Mouse (Mus musculus) forebrain, embryonic 16.5 days (tissue): ENCODE measurements around the gene Gsdmc3. TPM values are rescaled to one million over a fixed set of nuclear protein-coding genes. Genes with fewer than 3 reads are reported as not detected.
"Not testable (repeated sequence)": the region's sequence is repeated elsewhere in the genome, so short reads cannot be mapped to it uniquely, and the experiment has no call there.

Source experiments
- ATAC-seq: fragments of 200-750 bp; cut with Nextera tagmentation; 2 replicates; pipeline ENCODE4 v1.8.0; 2017; ENCODE audit warnings: mild to moderate bottlenecking, moderate library complexity
- H3K27ac ChIP-seq: fragments of 300-500 bp; sonication (generic); 2 replicates; pipeline ENCODE4 v1.5.1; 2014; ENCODE audit warnings: low read length, control low read depth
- H3K27me3 ChIP-seq: fragments of 300-500 bp; sonication (generic); replicated peaks from 2 replicates; pipeline ENCODE4 v1.6.1; 2014; ENCODE audit warnings: low read length; ENCODE audit not compliant: control insufficient read depth, insufficient read depth
- H3K36me3 ChIP-seq: fragments of 300-500 bp; sonication (generic); 2 replicates; pipeline ENCODE4 v1.6.1; 2014; ENCODE audit not compliant: control insufficient read depth, insufficient read depth
- H3K4me1 ChIP-seq: fragments of 300-500 bp; sonication (generic); replicated peaks from 2 replicates; pipeline ENCODE4 v1.6.1; 2014; ENCODE audit warnings: low read length; ENCODE audit not compliant: control insufficient read depth, insufficient read depth
- H3K4me2 ChIP-seq: fragments of 300-500 bp; sonication (generic); 2 replicates; pipeline ENCODE4 v1.6.1; 2014; ENCODE audit warnings: mild to moderate bottlenecking, low read length, control low read depth
- H3K4me3 ChIP-seq: fragments of 300-500 bp; sonication (generic); replicated peaks from 2 replicates; pipeline ENCODE4 v1.5.1; 2014; ENCODE audit warnings: mild to moderate bottlenecking, low read length, control low read depth
- H3K9ac ChIP-seq: fragments of 300-500 bp; sonication (generic); replicated peaks from 2 replicates; pipeline ENCODE4 v1.6.1; 2014; ENCODE audit warnings: low read depth, low read length, control low read depth
- H3K9me3 ChIP-seq: fragments of 300-500 bp; sonication (generic); 2 replicates; pipeline ENCODE4 v1.6.1; 2016; ENCODE audit warnings: low read length; ENCODE audit not compliant: control insufficient read depth
- WGBS: fragments of 180-500 bp; shearing (Covaris S2); extraction: QIAGEN DNeasy Blood & Tissue Kit; methylation state at CpG from one replicate; pipeline ENCODE4 v1.1.7; 2014; 5-methylcytosine and 5-hydroxymethylcytosine counted together
- polyA plus RNA-seq: library from polyadenylated mRNA; unstranded; fragments of >200 nt; fragmentation: Nextera tagmentation; extraction: Ambion mirVana; gene quantifications from 2 replicates; pipeline ENCODE4 v1.2.1, GENCODE M21; 2015

Gsdmc3 gene
- polyA plus RNA-seq, result not detected in 2 replicates

- H3K4me3 ChIP-seq, H3K9ac ChIP-seq, ATAC-seq, H3K27me3 ChIP-seq, H3K36me3 ChIP-seq, H3K9me3 ChIP-seq, H3K4me2 ChIP-seq, H3K27ac ChIP-seq, H3K4me1 ChIP-seq: not testable (repeated sequence)
- 89% methylated on average over 1 of the region's 3 CpGs for WGBS
Measured at GRCm38 (mm10) chr15:63878458-63878857, at the start of gene Gsdmc3. TSS of gene Gsdmc3 (minus strand) at chr15:63878558.

GRCm38 (mm10) chr15:63926201-63926600, 47.8 kb upstream of the Gsdmc3 start:
- Histone ChIP-seq H3K36me3 (peaks cover 6% of the 10 kb centered on the region; the same call in 1 of the 2 replicates), H3K4me2 (no peak overlapping the region), H3K4me1 (no peaks in the 10 kb centered on the region), H3K4me3 (no peak overlapping the region), H3K27ac (no peak overlapping the region), H3K9ac (no peak overlapping the region), H3K27me3 (no peaks in the 10 kb centered on the region), H3K9me3 (no peaks in the 10 kb centered on the region)
- 78% methylated on average over 3 of the region's 3 CpGs for WGBS
- no peak for ATAC-seq

GRCm38 (mm10) chr15:63924484-63924883, 46.1 kb upstream of the Gsdmc3 start:
- 100% methylated on average over 1 of the region's 1 CpGs for WGBS
- no peak overlapping the region for H3K27ac ChIP-seq
- H3K4me1 ChIP-seq, result no peaks in the 10 kb centered on the region
- no peaks in the 10 kb centered on the region for H3K9me3 ChIP-seq
- 0 out of 2 replicates have a peak, but pooled peaks cover 3% of the 10 kb centered on the region for H3K36me3 ChIP-seq
- no peak overlapping the region for H3K4me3 ChIP-seq
- ATAC-seq, result no peak
- no peak overlapping the region for H3K9ac ChIP-seq
- H3K27me3 ChIP-seq, result no peaks in the 10 kb centered on the region
- H3K4me2 ChIP-seq, result no peak overlapping the region

GRCm38 (mm10) chr15:63921618-63922017, 43.3 kb upstream of the Gsdmc3 start:
- WGBS, result 92% methylated on average over 2 of the region's 5 CpGs
- not testable (repeated sequence) for H3K27ac ChIP-seq, H3K9ac ChIP-seq, H3K9me3 ChIP-seq, ATAC-seq, H3K4me3 ChIP-seq, H3K4me2 ChIP-seq, H3K27me3 ChIP-seq, H3K36me3 ChIP-seq, H3K4me1 ChIP-seq

- not testable (repeated sequence) for H3K27me3 ChIP-seq, H3K9ac ChIP-seq, ATAC-seq, H3K4me2 ChIP-seq, H3K4me1 ChIP-seq, H3K4me3 ChIP-seq, H3K36me3 ChIP-seq, H3K27ac ChIP-seq, H3K9me3 ChIP-seq
- 72% methylated on average over 1 of the region's 2 CpGs for WGBS
Measured at GRCm38 (mm10) chr15:63919728-63920127, 41.4 kb upstream of the Gsdmc3 start.

- H3K4me1 ChIP-seq, result not testable (repeated sequence)
Measured at GRCm38 (mm10) chr15:63916584-63916983, 38.2 kb upstream of the Gsdmc3 start.

GRCm38 (mm10) chr15:63912197-63912596, 33.8 kb upstream of the Gsdmc3 start, which contains the start of gene Gsdmc4:
TSS of gene Gsdmc4 (minus strand) at chr15:63912297.
- H3K27me3 ChIP-seq, H3K36me3 ChIP-seq, H3K9me3 ChIP-seq, H3K9ac ChIP-seq, H3K27ac ChIP-seq, ATAC-seq, H3K4me3 ChIP-seq, H3K4me1 ChIP-seq, H3K4me2 ChIP-seq: not testable (repeated sequence)
- WGBS, result 90% methylated on average over 2 of the region's 2 CpGs

More at GRCm38 (mm10) chr15:63916584-63916983, 38.2 kb upstream of the Gsdmc3 start:
- H3K36me3 ChIP-seq, H3K27me3 ChIP-seq, H3K27ac ChIP-seq, H3K9ac ChIP-seq, H3K4me2 ChIP-seq, H3K9me3 ChIP-seq, ATAC-seq, H3K4me3 ChIP-seq: not testable (repeated sequence)
- 85% methylated on average over 3 of the region's 4 CpGs for WGBS

- H3K4me3 ChIP-seq, H3K9ac ChIP-seq, H3K27me3 ChIP-seq, H3K4me1 ChIP-seq, H3K9me3 ChIP-seq, ATAC-seq, H3K4me2 ChIP-seq, H3K27ac ChIP-seq, H3K36me3 ChIP-seq: not testable (repeated sequence)
Measured at GRCm38 (mm10) chr15:63909896-63910295, 31.5 kb upstream of the Gsdmc3 start.

- H3K4me2 ChIP-seq, H3K27me3 ChIP-seq, H3K9me3 ChIP-seq, H3K4me3 ChIP-seq, H3K27ac ChIP-seq, H3K4me1 ChIP-seq, ATAC-seq, H3K9ac ChIP-seq, H3K36me3 ChIP-seq: not testable (repeated sequence)
- WGBS, result 37% methylated on average over 9 of the region's 9 CpGs
Measured at GRCm38 (mm10) chr15:63895560-63896353, 17.4 kb upstream of the Gsdmc3 start.
